22 mouse cellular contexts compared by ENCODE assay signal in genomic region chr3:77781332-77781731, GRCm38 (mm10).
DNase-seq lines count a peak whose midpoint lies in the region; ATAC-seq lines count a peak whose summit lies in the region.
"Had no signal": no experiment of that assay in that cellular context is flagged by ENCODE, and none has a peak within 500 bp of the region (broad histone marks: within the 10 kb centered on the region; RNA-seq: fewer than 3 reads in every experiment).

No protein-coding gene starts in this region.

- no peak overlapping the region for H3K4me3 ChIP-seq in forebrain, embryonic 15.5 days
- no peak overlapping the region for H3K4me3 ChIP-seq in forebrain, embryonic 12.5 days (replicated peaks)
- H3K4me3 ChIP-seq: embryonic facial prominence, embryonic 10.5 days; heart, embryonic 12.5 days; hindbrain, embryonic 12.5 days; limb, embryonic 12.5 days; lung, embryonic 15.5 days; neural tube, embryonic 12.5 days; stomach, embryonic 15.5 days had no signal

- DNase-seq in brain, adult 2 months (ENCODE audit: low read depth, low spot score), result peak; percentile 53
- DNase-seq in cerebellum, adult 18-20 months, result peak; percentile 69 to 78
- DNase-seq in cerebellum, postnatal 25 days, result peak; percentile 82 to 91
- DNase-seq in embryo, embryonic 10 days (ENCODE audit: low spot score), result no peak
- no peak for DNase-seq in frontal cortex, postnatal 14 days (ENCODE audit: low spot score in 2 of 2)
- DNase-seq: B cell, adult 2 months; heart, postnatal 14 days; kidney, adult 9 months; kidney, postnatal 4 days; lung, postnatal 4 days; thymus, adult 18-20 months had no signal

- H3K27me3 ChIP-seq in forebrain, embryonic 15.5 days, result no peaks in the 10 kb centered on the region
- no peaks in the 10 kb centered on the region for H3K27me3 ChIP-seq in forebrain, embryonic 12.5 days
- H3K27me3 ChIP-seq: heart, embryonic 12.5 days; hindbrain, embryonic 12.5 days; limb, embryonic 12.5 days; lung, embryonic 15.5 days; neural tube, embryonic 12.5 days; stomach, embryonic 15.5 days had no signal

- H3K36me3 ChIP-seq in forebrain, embryonic 15.5 days, result no peaks in the 10 kb centered on the region
- H3K36me3 ChIP-seq in forebrain, embryonic 12.5 days (replicated peaks), result no peaks in the 10 kb centered on the region
- H3K36me3 ChIP-seq: embryonic facial prominence, embryonic 10.5 days; heart, embryonic 12.5 days; hindbrain, embryonic 12.5 days; limb, embryonic 12.5 days; lung, embryonic 15.5 days; neural tube, embryonic 12.5 days; stomach, embryonic 15.5 days had no signal

- H3K9ac ChIP-seq in forebrain, embryonic 15.5 days (replicated peaks), result no peak overlapping the region
- H3K9ac ChIP-seq in forebrain, embryonic 12.5 days, result no peak overlapping the region
- H3K9ac ChIP-seq: heart, embryonic 12.5 days; hindbrain, embryonic 12.5 days; limb, embryonic 12.5 days; liver, embryonic 14.5 days; lung, embryonic 15.5 days; neural tube, embryonic 12.5 days; stomach, embryonic 15.5 days had no signal

- H3K27ac ChIP-seq in forebrain, embryonic 15.5 days (replicated peaks), result peak overlapping the region; percentile 20; the same call in 1 of the 2 replicates
- H3K27ac ChIP-seq in forebrain, embryonic 12.5 days, result no peak overlapping the region
- H3K27ac ChIP-seq: embryonic facial prominence, embryonic 10.5 days; hindbrain, embryonic 12.5 days; limb, embryonic 12.5 days; liver, embryonic 14.5 days; lung, embryonic 15.5 days; neural tube, embryonic 12.5 days; stomach, embryonic 15.5 days had no signal

- H3K4me1 ChIP-seq in forebrain, embryonic 15.5 days, result no peaks in the 10 kb centered on the region
- H3K4me1 ChIP-seq in forebrain, embryonic 12.5 days, result no peaks in the 10 kb centered on the region
- H3K4me1 ChIP-seq: embryonic facial prominence, embryonic 10.5 days; heart, embryonic 12.5 days; hindbrain, embryonic 12.5 days; limb, embryonic 12.5 days; lung, embryonic 15.5 days; neural tube, embryonic 12.5 days; stomach, embryonic 15.5 days had no signal

- no peaks in the 10 kb centered on the region for H3K9me3 ChIP-seq in forebrain, embryonic 15.5 days
- no peaks in the 10 kb centered on the region for H3K9me3 ChIP-seq in forebrain, embryonic 12.5 days
- H3K9me3 ChIP-seq: embryonic facial prominence, embryonic 10.5 days; heart, embryonic 12.5 days; hindbrain, embryonic 12.5 days; limb, embryonic 12.5 days; lung, embryonic 15.5 days; neural tube, embryonic 12.5 days; stomach, embryonic 15.5 days had no signal

- no peak overlapping the region for H3K4me2 ChIP-seq in forebrain, embryonic 15.5 days (replicated peaks)
- no peak overlapping the region for H3K4me2 ChIP-seq in forebrain, embryonic 12.5 days
- H3K4me2 ChIP-seq: heart, embryonic 12.5 days; hindbrain, embryonic 12.5 days; limb, embryonic 12.5 days; lung, embryonic 15.5 days; midbrain, embryonic 11.5 days; neural tube, embryonic 12.5 days; stomach, embryonic 15.5 days had no signal

- peak; percentile 73; the same call in 1 of the 2 replicates for ATAC-seq in forebrain, embryonic 15.5 days (replicated peaks)
- ATAC-seq in forebrain, embryonic 12.5 days (ENCODE audit: low FRiP score), result no peak

Comparison
In these comparisons a context has a peak if more than half of its experiments do, and no peak if none do; other contexts are left out.
1. DNase-seq: peak in brain, adult 2 months (single experiment), cerebellum, adult 18-20 months (2 of 2) and cerebellum, postnatal 25 days (2 of 2); none in embryo, embryonic 10 days (single experiment) and frontal cortex, postnatal 14 days (0 of 2).